Mouse (Mus musculus) lung, postnatal 0 days (tissue): ENCODE results near the gene Glrx5.

Experiments used
- CTCF ChIP-seq: IDR thresholded peaks from 2 replicates; pipeline ENCODE4 v1.5.1; 2016; ENCODE audit warnings: antibody characterized with exemption, mild to moderate bottlenecking
- EP300 ChIP-seq: IDR thresholded peaks from 2 replicates; pipeline ENCODE4 v1.6.1; 2016; ENCODE audit warnings: antibody characterized with exemption, mild to moderate bottlenecking, control low read depth

GRCm38 (mm10) chr12:105054041-105054440, 21.6 kb downstream of the Glrx5 start:
- TF ChIP-seq EP300 (no peak), CTCF (no peak)
